Mouse (Mus musculus) liver, postnatal 0 days (tissue): ENCODE measurements at regions not wholly inside any gene's neighbourhood (a gene's known extent, or its start where the extent isn't known, plus 50 kb on each side); places are given as distances from the start of the nearest gene placed in this dataset.
A peak's percentile ranks its signal among the peaks of the same experiment; 100 is the strongest.
"Not testable (repeated sequence)": the region's sequence is repeated elsewhere in the genome, so short reads cannot be mapped to it uniquely, and the experiment has no call there.

Source experiments
- ATAC-seq: fragments of 200-750 bp; cut with Nextera tagmentation; 2 replicates; pipeline ENCODE4 v1.8.0; 2017; ENCODE audit warnings: mild to moderate bottlenecking, moderate library complexity
- DNase-seq: peaks from one replicate; pipeline ENCODE4 v3.0.0-alpha.2; 2016
- H3K27ac ChIP-seq: fragments of 300-500 bp; sonication (generic); 2 replicates; pipeline ENCODE4 v1.5.1; 2014; ENCODE audit warnings: antibody characterized with exemption, moderate library complexity, mild to moderate bottlenecking, low read depth
- H3K27me3 ChIP-seq: fragments of 300-500 bp; sonication (generic); 2 replicates; pipeline ENCODE4 v1.6.1; 2014; ENCODE audit warnings: low read length, control low read depth, mixed read lengths; ENCODE audit not compliant: insufficient read depth
- H3K36me3 ChIP-seq: fragments of 300-500 bp; sonication (generic); replicated peaks from 2 replicates; pipeline ENCODE4 v1.6.1; 2014; ENCODE audit warnings: mild to moderate bottlenecking, control low read depth, low read length, moderate library complexity, mixed read lengths; ENCODE audit not compliant: insufficient read depth
- H3K4me1 ChIP-seq: fragments of 300-500 bp; sonication (generic); 2 replicates; pipeline ENCODE4 v1.6.1; 2014; ENCODE audit warnings: antibody characterized with exemption, mild to moderate bottlenecking, control low read depth; ENCODE audit not compliant: insufficient read depth
- H3K4me2 ChIP-seq: fragments of 300-500 bp; sonication (generic); 2 replicates; pipeline ENCODE4 v1.6.1; 2014; ENCODE audit warnings: low read depth, mild to moderate bottlenecking, low read length, moderate library complexity, mixed read lengths
- H3K4me3 ChIP-seq: fragments of 300-500 bp; sonication (generic); 2 replicates; pipeline ENCODE4 v1.5.1; 2014; ENCODE audit warnings: low read depth, low read length
- H3K9ac ChIP-seq: fragments of 300-500 bp; sonication (generic); replicated peaks from 2 replicates; pipeline ENCODE4 v1.6.1; 2014; ENCODE audit warnings: mild to moderate bottlenecking, moderate library complexity
- H3K9me3 ChIP-seq: fragments of 300-500 bp; sonication (generic); 2 replicates; pipeline ENCODE4 v1.6.1; 2016; ENCODE audit warnings: mild to moderate bottlenecking, control low read depth, low read length, mixed read lengths
- CTCF ChIP-seq: sonication (generic); IDR thresholded peaks from 2 replicates; pipeline ENCODE4 v1.5.1; 2016; ENCODE audit warnings: antibody characterized with exemption, low read depth
- EP300 ChIP-seq: IDR thresholded peaks from 2 replicates; pipeline ENCODE4 v1.6.1; 2016; ENCODE audit warnings: antibody characterized with exemption, low read depth, mild to moderate bottlenecking
- WGBS: fragments of 180-500 bp; shearing (Covaris S2); extraction: QIAGEN DNeasy Blood & Tissue Kit; methylation state at CpG from one replicate; pipeline ENCODE4 v1.1.7; 2014; ENCODE audit not compliant: insufficient replicate concordance; 5-methylcytosine and 5-hydroxymethylcytosine counted together

GRCm38 (mm10) chr15:93121156-93121555, 153.8 kb downstream of the Gxylt1 start:
- no peaks in the 10 kb centered on the region for H3K27me3 ChIP-seq
- H3K27ac ChIP-seq: no peak overlapping the region
- DNase-seq (no peak), ATAC-seq (no peak)
- no peaks in the 10 kb centered on the region for H3K36me3 ChIP-seq
- no peak overlapping the region for H3K4me3 ChIP-seq
- no peak overlapping the region for H3K4me2 ChIP-seq
- TF ChIP-seq CTCF (no peak), EP300 (no peak)
- H3K9ac ChIP-seq: no peak overlapping the region
- H3K4me1 ChIP-seq: no peaks in the 10 kb centered on the region
- 78% methylated on average over 4 of the region's 4 CpGs for WGBS
- no peaks in the 10 kb centered on the region for H3K9me3 ChIP-seq

GRCm38 (mm10) chr15:93117806-93118205, 157.2 kb downstream of the Gxylt1 start:
- WGBS: 76% methylated on average over 2 of the region's 2 CpGs

GRCm38 (mm10) chr15:93115674-93116102, 159.3 kb downstream of the Gxylt1 start:
- Histone ChIP-seq H3K9ac (no peak overlapping the region), H3K4me2 (0 out of 2 replicates have a peak overlapping the region, but pooled peaks have one; percentile 13), H3K27me3 (no peaks in the 10 kb centered on the region), H3K4me3 (no peak overlapping the region), H3K36me3 (no peaks in the 10 kb centered on the region), H3K9me3 (no peaks in the 10 kb centered on the region), H3K4me1 (no peaks in the 10 kb centered on the region), H3K27ac (no peak overlapping the region)
- WGBS: 15% methylated on average over 16 of the region's 16 CpGs
- ATAC-seq (no peak), DNase-seq (no peak)
- TF ChIP-seq CTCF: no peak
- no peak for TF ChIP-seq EP300

More at GRCm38 (mm10) chr15:93117806-93118205, 157.2 kb downstream of the Gxylt1 start:
- H3K27ac ChIP-seq, ATAC-seq, H3K27me3 ChIP-seq, H3K4me1 ChIP-seq, H3K36me3 ChIP-seq, H3K9me3 ChIP-seq, H3K4me3 ChIP-seq, H3K4me2 ChIP-seq, DNase-seq, H3K9ac ChIP-seq: not testable (repeated sequence)

GRCm38 (mm10) chr15:93104936-93105335, 170.0 kb downstream of the Gxylt1 start:
- Histone ChIP-seq H3K4me1 (no peaks in the 10 kb centered on the region), H3K36me3 (no peaks in the 10 kb centered on the region), H3K27ac (no peak overlapping the region; the same call in 1 of the 2 replicates), H3K9ac (no peak overlapping the region), H3K4me2 (no peak overlapping the region), H3K4me3 (no peak overlapping the region), H3K9me3 (no peaks in the 10 kb centered on the region), H3K27me3 (no peaks in the 10 kb centered on the region)
- TF ChIP-seq EP300 (no peak), CTCF (no peak)
- DNase-seq (no peak), ATAC-seq (no peak)
- 80% methylated on average over 4 of the region's 4 CpGs for WGBS

GRCm38 (mm10) chr15:93103426-93103825, 171.6 kb downstream of the Gxylt1 start:
- Histone ChIP-seq H3K4me1 (no peaks in the 10 kb centered on the region), H3K9ac (no peak overlapping the region), H3K4me3 (no peak overlapping the region), H3K27ac (no peak overlapping the region), H3K9me3 (no peaks in the 10 kb centered on the region), H3K36me3 (no peaks in the 10 kb centered on the region), H3K4me2 (no peak overlapping the region), H3K27me3 (no peaks in the 10 kb centered on the region)
- ATAC-seq (no peak), DNase-seq (no peak)
- 76% methylated on average over 5 of the region's 5 CpGs for WGBS
- TF ChIP-seq EP300 (no peak), CTCF (no peak)

- no peaks in the 10 kb centered on the region for H3K4me1 ChIP-seq
- WGBS: 83% methylated on average over 10 of the region's 10 CpGs
- no peaks in the 10 kb centered on the region for H3K36me3 ChIP-seq
- ATAC-seq (no peak), DNase-seq (no peak)
- no peaks in the 10 kb centered on the region for H3K27me3 ChIP-seq
- H3K4me3 ChIP-seq: no peak overlapping the region
- no peak overlapping the region for H3K9ac ChIP-seq
- H3K9me3 ChIP-seq: no peaks in the 10 kb centered on the region
- TF ChIP-seq EP300: no peak
- TF ChIP-seq CTCF: no peak
- H3K4me2 ChIP-seq: no peak overlapping the region
- no peak overlapping the region for H3K27ac ChIP-seq
Observed at GRCm38 (mm10) chr15:93101881-93102280, 173.1 kb downstream of the Gxylt1 start.

- WGBS: 84% methylated on average over 7 of the region's 7 CpGs
Observed at GRCm38 (mm10) chr15:93100837-93101236, 174.1 kb downstream of the Gxylt1 start.

More at GRCm38 (mm10) chr15:93100837-93101236, 174.1 kb downstream of the Gxylt1 start:
- Histone ChIP-seq H3K4me3 (no peak overlapping the region), H3K27me3 (no peaks in the 10 kb centered on the region), H3K27ac (no peak overlapping the region), H3K9ac (no peak overlapping the region), H3K4me1 (no peaks in the 10 kb centered on the region), H3K9me3 (no peaks in the 10 kb centered on the region), H3K4me2 (no peak overlapping the region), H3K36me3 (no peaks in the 10 kb centered on the region)
- ATAC-seq (no peak), DNase-seq (no peak)
- TF ChIP-seq EP300: no peak
- TF ChIP-seq CTCF: no peak
